Mouse (Mus musculus) midbrain, embryonic 13.5 days (tissue): Measurements from ENCODE around the gene Taar7d. TPM values are rescaled to one million over a fixed set of nuclear protein-coding genes. Genes with fewer than 3 reads are reported as not detected.
"Not testable (repeated sequence)": the region's sequence is repeated elsewhere in the genome, so short reads cannot be mapped to it uniquely, and the experiment has no call there.

ENCODE experiments used
- ATAC-seq: fragments of 200-750 bp; cut with Nextera tagmentation; 2 replicates; pipeline ENCODE4 v1.8.0; 2017; ENCODE audit warnings: mild to moderate bottlenecking, moderate TSS enrichment, moderate library complexity
- H3K27ac ChIP-seq: fragments of 300-500 bp; sonication (generic); 2 replicates; pipeline ENCODE4 v1.5.1; 2015; ENCODE audit warnings: inconsistent platforms, mild to moderate bottlenecking, moderate library complexity
- H3K27me3 ChIP-seq: fragments of 300-500 bp; sonication (generic); 2 replicates; pipeline ENCODE4 v1.6.1; 2015; ENCODE audit warnings: mild to moderate bottlenecking, inconsistent platforms
- H3K36me3 ChIP-seq: fragments of 300-500 bp; sonication (generic); 2 replicates; pipeline ENCODE4 v1.6.1; 2015; ENCODE audit warnings: mild to moderate bottlenecking, inconsistent platforms
- H3K4me1 ChIP-seq: fragments of 300-500 bp; sonication (generic); replicated peaks from 2 replicates; pipeline ENCODE4 v1.6.1; 2015; ENCODE audit warnings: inconsistent platforms
- H3K4me2 ChIP-seq: fragments of 300-500 bp; sonication (generic); replicated peaks from 2 replicates; pipeline ENCODE4 v1.6.1; 2015; ENCODE audit warnings: moderate library complexity, mild to moderate bottlenecking, inconsistent platforms
- H3K4me3 ChIP-seq: fragments of 300-500 bp; sonication (generic); replicated peaks from 2 replicates; pipeline ENCODE4 v1.5.1; 2015; ENCODE audit warnings: mild to moderate bottlenecking, inconsistent platforms
- H3K9ac ChIP-seq: fragments of 300-500 bp; sonication (generic); replicated peaks from 2 replicates; pipeline ENCODE4 v1.6.1; 2015; ENCODE audit warnings: mild to moderate bottlenecking, inconsistent platforms
- H3K9me3 ChIP-seq: fragments of 300-500 bp; sonication (generic); 2 replicates; pipeline ENCODE4 v1.6.1; 2016; ENCODE audit warnings: mild to moderate bottlenecking, inconsistent platforms
- WGBS: fragments of 180-500 bp; shearing (Covaris S2); methylation state at CpG from one replicate; pipeline ENCODE4 v1.1.7; 2015; 5-methylcytosine and 5-hydroxymethylcytosine counted together
- polyA plus RNA-seq: library from polyadenylated mRNA; unstranded; fragments of >200 nt; fragmentation: Nextera tagmentation; extraction: Ambion mirVana; gene quantifications from 2 replicates; pipeline ENCODE4 v1.2.1, GENCODE M21; 2015

Taar7d gene
- polyA plus RNA-seq, 1 experiment from 2014 or later = not detected

DNA sequence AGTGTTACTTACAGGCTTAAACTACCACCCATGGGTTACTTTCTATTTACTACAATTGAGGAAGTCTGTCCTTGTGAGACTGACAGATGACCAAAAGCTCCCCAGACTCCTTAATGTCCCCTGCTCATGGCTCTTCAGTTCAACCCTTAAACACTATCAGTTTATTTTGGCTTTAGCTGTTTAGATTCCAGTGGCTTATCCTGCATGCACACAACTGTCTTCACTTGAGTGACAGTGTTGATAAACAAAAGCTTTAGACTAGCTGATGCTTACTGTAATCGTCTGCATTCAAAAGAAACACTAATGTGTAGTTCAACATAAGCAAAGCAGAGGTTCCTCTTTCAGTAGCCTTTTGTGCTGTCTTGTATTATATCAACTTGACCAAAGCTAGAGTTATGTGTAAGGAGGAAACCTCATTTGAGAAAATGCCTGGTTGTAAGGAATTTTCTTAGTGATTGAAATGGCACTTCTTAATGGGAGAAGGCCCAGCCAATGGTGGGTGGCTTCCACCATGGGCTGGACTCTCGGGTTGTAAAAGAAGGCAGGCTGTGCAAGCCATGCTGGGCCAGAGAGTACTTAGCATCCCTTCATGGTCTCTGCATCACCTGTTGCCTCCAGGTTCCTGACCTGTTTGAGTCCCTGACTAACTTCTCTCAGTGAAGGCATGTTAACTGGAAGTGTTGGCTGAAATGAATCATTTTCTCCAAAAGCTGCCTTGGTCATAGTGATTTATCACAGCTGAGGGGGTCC, 13.3 kb downstream of the Taar7d start:
- H3K27ac ChIP-seq = no peak overlapping the region
- WGBS = 77% methylated on average over 2 of the region's 2 CpGs
- H3K9ac ChIP-seq = no peak overlapping the region
- no peak for ATAC-seq
- H3K27me3 ChIP-seq = no peaks in the 10 kb centered on the region
- no peak overlapping the region for H3K4me3 ChIP-seq
- H3K9me3 ChIP-seq = no peaks in the 10 kb centered on the region
- H3K4me2 ChIP-seq = no peak overlapping the region
- H3K4me1 ChIP-seq = no peaks in the 10 kb centered on the region
- no peaks in the 10 kb centered on the region for H3K36me3 ChIP-seq

DNA sequence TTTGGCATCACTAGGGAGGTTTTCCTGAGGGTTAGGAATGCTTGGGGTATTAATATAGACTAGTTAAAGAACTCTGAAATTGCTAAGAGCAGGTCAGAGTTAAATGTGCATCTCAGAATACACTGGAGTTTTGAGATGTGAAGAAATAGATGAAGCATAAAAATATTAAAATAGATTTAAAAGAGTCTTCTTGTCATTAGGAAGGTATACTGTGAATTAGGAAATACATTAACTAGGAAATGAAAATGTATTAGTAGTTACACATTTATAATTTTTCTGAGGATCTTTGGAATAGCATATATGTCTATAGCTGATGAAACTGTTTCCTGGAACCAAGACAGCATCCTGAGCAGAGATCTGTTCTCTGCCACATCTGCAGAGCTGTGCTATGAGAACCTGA, 22.2 kb downstream of the Taar7d start, which contains the start of gene Taar7f:
Gene Taar7f (plus strand): TSS at position 301 of the 400 bp plus-strand sequence.
- Histone ChIP-seq H3K27me3 (no peaks in the 10 kb centered on the region), H3K4me2 (no peak within 1 kb of the TSS), H3K9me3 (no peaks in the 10 kb centered on the region), H3K27ac (no peak within 1 kb of the TSS), H3K36me3 (no peaks in the 10 kb centered on the region), H3K9ac (no peak within 1 kb of the TSS), H3K4me1 (no peaks in the 10 kb centered on the region), H3K4me3 (no peak within 1 kb of the TSS)
- no peak for ATAC-seq

DNA sequence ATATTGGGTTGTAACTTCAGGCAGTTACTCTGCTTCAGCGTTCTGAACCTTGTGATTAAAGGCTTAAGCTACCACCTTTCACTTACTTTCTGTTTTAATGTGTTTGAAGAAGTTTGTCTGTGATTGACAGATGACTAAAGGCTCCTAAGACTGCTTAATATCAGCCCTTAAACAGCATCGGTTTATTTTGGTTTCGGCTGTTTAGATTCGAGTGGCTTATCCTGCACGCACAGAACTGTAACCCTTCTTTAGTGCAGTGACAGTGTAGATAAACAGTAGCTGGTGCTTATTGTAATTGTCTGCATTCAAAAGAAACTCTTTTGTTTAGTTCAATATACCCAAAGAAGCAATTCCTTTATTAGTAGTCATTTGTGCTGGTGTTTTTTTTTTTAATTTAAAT, 25.0 kb downstream of the Taar7d start:
- no peak overlapping the region for H3K27ac ChIP-seq
- ATAC-seq = no peak
- H3K9me3 ChIP-seq = no peaks in the 10 kb centered on the region
- no peak overlapping the region for H3K9ac ChIP-seq
- H3K4me1 ChIP-seq = no peaks in the 10 kb centered on the region
- H3K27me3 ChIP-seq = no peaks in the 10 kb centered on the region
- no peaks in the 10 kb centered on the region for H3K36me3 ChIP-seq
- H3K4me3 ChIP-seq = no peak overlapping the region
- H3K4me2 ChIP-seq = no peak overlapping the region
- WGBS = 76% methylated on average over 5 of the region's 5 CpGs

DNA sequence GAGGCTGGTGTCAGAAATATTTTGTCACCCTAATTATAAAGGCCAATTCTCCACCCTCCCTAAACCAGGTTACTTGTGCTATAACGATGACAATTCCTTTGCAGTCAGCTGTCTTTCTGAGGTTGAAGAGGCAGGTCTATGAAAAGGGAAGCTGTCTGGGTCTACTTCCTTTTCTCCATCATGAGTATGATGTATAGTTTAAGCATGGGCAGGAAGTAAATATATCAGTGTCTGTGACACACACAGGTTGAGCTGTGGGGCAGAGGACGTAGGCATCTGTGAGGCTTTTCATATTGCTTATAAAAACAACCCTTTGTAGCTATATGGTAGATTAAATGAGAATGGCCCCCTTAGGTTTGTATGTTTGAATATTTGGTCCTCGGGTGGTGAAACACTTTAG, 32.0 kb downstream of the Taar7d start:
- H3K9me3 ChIP-seq = no peaks in the 10 kb centered on the region
- H3K4me2 ChIP-seq = no peak overlapping the region
- no peak for ATAC-seq
- no peaks in the 10 kb centered on the region for H3K4me1 ChIP-seq
- H3K36me3 ChIP-seq = no peaks in the 10 kb centered on the region
- H3K27ac ChIP-seq = no peak overlapping the region
- WGBS = 94% methylated on average over 3 of the region's 3 CpGs
- H3K27me3 ChIP-seq = no peaks in the 10 kb centered on the region
- H3K9ac ChIP-seq = no peak overlapping the region
- no peak overlapping the region for H3K4me3 ChIP-seq

DNA sequence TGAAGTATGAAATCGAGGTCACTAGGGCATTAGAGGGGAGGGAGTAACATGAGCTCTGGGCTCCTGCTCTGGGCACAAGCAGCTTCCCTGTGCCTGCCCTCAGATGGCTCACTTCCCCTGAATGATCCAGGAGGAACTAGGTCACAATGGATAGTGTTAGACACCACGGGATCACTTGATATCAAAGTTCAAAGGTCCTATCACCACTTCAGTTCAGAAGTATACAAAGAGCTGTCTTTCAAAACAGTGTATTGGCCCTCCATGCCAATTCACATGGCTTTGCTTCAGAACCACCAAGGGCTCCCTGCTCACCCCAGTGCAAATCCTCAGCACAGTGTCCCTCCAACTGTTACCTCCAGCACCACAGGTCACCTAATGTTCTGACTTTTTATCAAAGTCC, 47.7 kb downstream of the Taar7d start:
- H3K9ac ChIP-seq, H3K9me3 ChIP-seq, H3K36me3 ChIP-seq, H3K27ac ChIP-seq, ATAC-seq, H3K27me3 ChIP-seq, H3K4me3 ChIP-seq, H3K4me1 ChIP-seq, H3K4me2 ChIP-seq: not testable (repeated sequence)
- 49% methylated on average over 2 of the region's 2 CpGs for WGBS

DNA sequence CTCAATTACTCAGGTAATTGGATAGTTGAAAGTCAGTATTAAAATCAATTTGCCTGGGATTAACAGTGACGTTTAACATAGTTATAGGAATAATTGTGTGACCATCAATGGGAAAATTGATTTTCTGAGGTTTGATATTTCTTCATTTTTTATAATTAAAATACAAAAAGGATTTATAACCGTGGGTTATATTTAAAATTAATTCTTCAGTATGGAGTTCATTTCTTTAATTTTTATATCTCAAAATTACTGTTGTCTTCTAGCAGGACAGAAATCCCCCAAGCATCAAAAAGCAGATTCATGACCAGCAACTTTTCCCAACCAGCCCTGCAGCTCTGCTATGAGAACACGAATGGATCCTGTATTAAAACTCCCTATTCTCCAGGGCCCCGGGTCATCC, 49.2 kb downstream of the Taar7d start, which contains the start of gene Taar8a:
Gene Taar8a (plus strand): TSS at position 301 of the 400 bp plus-strand sequence.
- H3K4me1 ChIP-seq, H3K27ac ChIP-seq, H3K36me3 ChIP-seq, ATAC-seq, H3K9me3 ChIP-seq, H3K27me3 ChIP-seq, H3K9ac ChIP-seq, H3K4me2 ChIP-seq, H3K4me3 ChIP-seq: not testable (repeated sequence)
- WGBS = 85% methylated on average over 2 of the region's 4 CpGs

Other genes with a start within 250 kb of the Taar7d start
- gene Rps12, start 239.9 kb upstream of the Taar7d start, polyA plus RNA-seq = 113 and 114 TPM in 2 replicates
- gene Slc18b1, start 230.2 kb upstream of the Taar7d start, polyA plus RNA-seq = 15.3 and 20.6 TPM in 2 replicates
- not detected in 2 replicates for gene Vnn3, start 175.8 kb upstream of the Taar7d start, polyA plus RNA-seq
- gene Vnn1, start 132.5 kb upstream of the Taar7d start, polyA plus RNA-seq = 0.19 and 0.21 TPM in 2 replicates
- gene Taar1, start 106.9 kb upstream of the Taar7d start, polyA plus RNA-seq = not detected in 2 replicates
- gene Taar2, start 88.7 kb upstream of the Taar7d start, polyA plus RNA-seq = not detected in 2 replicates
- not detected in 2 replicates for gene Taar3, start 77.7 kb upstream of the Taar7d start, polyA plus RNA-seq
- gene Taar4, start 66.7 kb upstream of the Taar7d start, polyA plus RNA-seq = not detected in 2 replicates
- gene Taar5, start 56.5 kb upstream of the Taar7d start, polyA plus RNA-seq = not detected in 2 replicates
- not detected in 2 replicates for gene Taar6, start 41.6 kb upstream of the Taar7d start, polyA plus RNA-seq
- not detected in 2 replicates for gene Taar7a, start 33.7 kb upstream of the Taar7d start, polyA plus RNA-seq
- gene Taar7b, start 27.3 kb upstream of the Taar7d start, polyA plus RNA-seq = not detected in 2 replicates
- not detected in 2 replicates for gene Taar7e, start 10.4 kb downstream of the Taar7d start, polyA plus RNA-seq
- not detected in 2 replicates for gene Taar7f, start 22.3 kb downstream of the Taar7d start, polyA plus RNA-seq
- not detected in 2 replicates for gene Taar8a, start 49.3 kb downstream of the Taar7d start, polyA plus RNA-seq
- not detected in 2 replicates for gene Taar8b, start 65.1 kb downstream of the Taar7d start, polyA plus RNA-seq
- not detected in 2 replicates for gene Taar8c, start 74.7 kb downstream of the Taar7d start, polyA plus RNA-seq
- gene Taar9, start 82.3 kb downstream of the Taar7d start, polyA plus RNA-seq = not detected in 2 replicates
- 220 and 254 TPM in 2 replicates for gene Stx7, start 122.1 kb downstream of the Taar7d start, polyA plus RNA-seq
- gene Moxd1, start 196.3 kb downstream of the Taar7d start, polyA plus RNA-seq = 0.67 and 1.3 TPM in 2 replicates